8 mouse cellular contexts compared by ENCODE assay signal in the genomic region with DNA sequence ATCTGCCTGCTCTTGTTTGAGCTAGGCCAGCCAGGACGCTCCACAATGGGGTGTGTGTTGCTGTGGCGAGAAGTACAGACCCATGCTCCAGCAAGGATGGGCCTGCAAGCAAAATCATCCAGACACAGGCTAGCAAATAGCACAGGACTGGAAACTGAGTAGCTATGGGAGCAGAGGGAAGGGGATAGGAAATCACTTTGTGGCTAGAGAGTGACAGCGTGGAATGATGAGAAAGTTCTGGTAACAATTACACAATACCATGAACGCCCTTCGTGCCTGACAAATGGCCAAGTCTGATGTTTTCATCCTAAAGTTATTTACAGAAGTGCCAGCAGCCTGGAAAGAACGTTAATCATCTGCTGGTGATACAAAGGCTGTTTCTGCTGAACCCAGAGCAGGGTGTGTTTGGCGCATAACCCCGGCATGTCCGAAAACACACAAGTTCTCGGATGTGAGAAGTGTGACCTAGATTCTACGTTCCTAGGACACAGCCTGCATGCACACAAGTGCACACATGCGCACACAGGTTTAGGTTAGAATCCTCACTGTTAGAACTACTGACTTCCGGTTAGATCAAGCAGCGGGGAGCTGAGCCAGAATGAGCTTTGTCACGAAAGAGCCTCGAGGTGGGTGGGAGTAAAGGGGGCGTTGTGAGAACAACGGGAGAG. TPM values are rescaled to one million over a fixed set of nuclear protein-coding genes. Genes with fewer than 3 reads are reported as not detected.
DNase-seq lines count a peak whose midpoint lies in the region; ATAC-seq lines count a peak whose summit lies in the region.

No protein-coding gene starts in this region.

- DNase-seq in right cerebral cortex, adult 18-20 months = peak; percentile 87
- no peak for DNase-seq in right cerebral cortex, postnatal 25 days
- peak; percentile 60 to 61 for DNase-seq in adrenal gland, postnatal 36 days
- DNase-seq in kidney, postnatal 25 days = peak; percentile 54 to 63
- DNase-seq in spleen, postnatal 36 days (ENCODE audit: low spot score in 2 of 2) = no peak
- DNase-seq in cerebellum, adult 11-12 months = no peak

- no peaks in the 10 kb centered on the region for H3K9me3 ChIP-seq in heart, embryonic 14.5 days (ENCODE audit: control insufficient read depth, low read length)
- H3K9me3 ChIP-seq in neural tube, embryonic 13.5 days = no peaks in the 10 kb centered on the region

- H3K27me3 ChIP-seq in heart, embryonic 14.5 days (ENCODE audit: control insufficient read depth, insufficient read depth, low read length) = no peaks in the 10 kb centered on the region
- no peaks in the 10 kb centered on the region for H3K27me3 ChIP-seq in neural tube, embryonic 13.5 days

- ATAC-seq in heart, embryonic 14.5 days (ENCODE audit: insufficient number of reproducible peaks, insufficient read depth, low FRiP score, low read depth) = no peak
- peak; percentile 12; the same call in 1 of the 2 replicates for ATAC-seq in neural tube, embryonic 13.5 days (ENCODE audit: low read depth)

- H3K4me2 ChIP-seq in heart, embryonic 14.5 days (ENCODE audit: low read length) = no peak overlapping the region
- no peak overlapping the region for H3K4me2 ChIP-seq in neural tube, embryonic 13.5 days

- H3K4me1 ChIP-seq in heart, embryonic 14.5 days (ENCODE audit: control insufficient read depth in 2 of 2, insufficient read depth in 2 of 2, low read length in 2 of 2) = peaks cover 6 to 14% of the 10 kb centered on the region in 2 experiments; a peak in 2 of 4 replicates
- H3K4me1 ChIP-seq in neural tube, embryonic 13.5 days (replicated peaks) = peaks cover 34% of the 10 kb centered on the region

- H3K36me3 ChIP-seq in heart, embryonic 14.5 days (ENCODE audit: control insufficient read depth, insufficient read depth, low read length) = peaks cover 64% of the 10 kb centered on the region
- H3K36me3 ChIP-seq in neural tube, embryonic 13.5 days = peaks cover 26% of the 10 kb centered on the region

- H3K27ac ChIP-seq in heart, embryonic 14.5 days (replicated peaks in 1 of 2; ENCODE audit: control insufficient read depth in 1 of 2, insufficient read depth in 1 of 2, low read depth in 2 of 2, low read length in 2 of 2) = peak overlapping the region; percentile 31 to 46
- peak overlapping the region; percentile 54 for H3K27ac ChIP-seq in neural tube, embryonic 13.5 days (replicated peaks)

- H3K9ac ChIP-seq in heart, embryonic 14.5 days (ENCODE audit: low read length) = no peak overlapping the region
- H3K9ac ChIP-seq in neural tube, embryonic 13.5 days = no peak overlapping the region

- no peak overlapping the region for H3K4me3 ChIP-seq in heart, embryonic 14.5 days (ENCODE audit: control insufficient read depth in 1 of 2, insufficient read depth in 1 of 2, low read depth in 1 of 2, low read length in 2 of 2)
- H3K4me3 ChIP-seq in neural tube, embryonic 13.5 days = no peak overlapping the region

- WGBS in heart, embryonic 14.5 days = 63% methylated on average over 18 of the region's 18 CpGs
- 64% methylated on average over 18 of the region's 18 CpGs for WGBS in neural tube, embryonic 13.5 days

RNA-seq across cellular contexts. Expression of a gene that starts 10.0 kb away (rescaled TPM):
- total RNA-seq in adrenal gland, postnatal 36 days (2021) = 10 to 100 TPM; 73.3 to 97.3 TPM
- 34.0 and 34.7 TPM in 2 replicates for polyA plus RNA-seq in heart, embryonic 14.5 days (2014; fragmentation: Nextera tagmentation; extraction: Ambion mirVana)
- polyA plus RNA-seq in neural tube, embryonic 13.5 days (2015; fragmentation: Nextera tagmentation; extraction: Ambion mirVana) = 20.3 and 22.8 TPM in 2 replicates

RNA-seq across cellular contexts. Expression of a gene that starts 10.4 kb away (rescaled TPM):
- 100 to 1,000 TPM; 193 to 249 TPM for total RNA-seq in adrenal gland, postnatal 36 days (2021)
- polyA plus RNA-seq in heart, embryonic 14.5 days (2014; fragmentation: Nextera tagmentation; extraction: Ambion mirVana) = 110 and 112 TPM in 2 replicates
- 86.4 and 93.2 TPM in 2 replicates for polyA plus RNA-seq in neural tube, embryonic 13.5 days (2015; fragmentation: Nextera tagmentation; extraction: Ambion mirVana)

Comparison
In these comparisons a context has a peak if more than half of its experiments do, and no peak if none do; other contexts are left out.
1. DNase-seq: peak in right cerebral cortex, adult 18-20 months (single experiment), adrenal gland, postnatal 36 days (2 of 2) and kidney, postnatal 25 days (2 of 2); none in right cerebral cortex, postnatal 25 days (single experiment), spleen, postnatal 36 days (0 of 2) and cerebellum, adult 11-12 months (single experiment).